Mouse (Mus musculus) liver, postnatal 0 days (tissue): ENCODE measurements around the gene Gm10491. TPM values are rescaled to one million over a fixed set of nuclear protein-coding genes. Genes with fewer than 3 reads are reported as not detected.

ENCODE experiments used
- ATAC-seq: fragments of 200-750 bp; cut with Nextera tagmentation; 2 replicates; pipeline ENCODE4 v1.8.0; 2017; ENCODE audit warnings: mild to moderate bottlenecking, moderate library complexity
- DNase-seq: peaks from one replicate; pipeline ENCODE4 v3.0.0-alpha.2; 2016
- H3K27ac ChIP-seq: fragments of 300-500 bp; sonication (generic); 2 replicates; pipeline ENCODE4 v1.5.1; 2014; ENCODE audit warnings: antibody characterized with exemption, moderate library complexity, mild to moderate bottlenecking, low read depth
- H3K27me3 ChIP-seq: fragments of 300-500 bp; sonication (generic); 2 replicates; pipeline ENCODE4 v1.6.1; 2014; ENCODE audit warnings: low read length, control low read depth, mixed read lengths; ENCODE audit not compliant: insufficient read depth
- H3K36me3 ChIP-seq: fragments of 300-500 bp; sonication (generic); replicated peaks from 2 replicates; pipeline ENCODE4 v1.6.1; 2014; ENCODE audit warnings: mild to moderate bottlenecking, control low read depth, low read length, moderate library complexity, mixed read lengths; ENCODE audit not compliant: insufficient read depth
- H3K4me1 ChIP-seq: fragments of 300-500 bp; sonication (generic); 2 replicates; pipeline ENCODE4 v1.6.1; 2014; ENCODE audit warnings: antibody characterized with exemption, mild to moderate bottlenecking, control low read depth; ENCODE audit not compliant: insufficient read depth
- H3K4me2 ChIP-seq: fragments of 300-500 bp; sonication (generic); 2 replicates; pipeline ENCODE4 v1.6.1; 2014; ENCODE audit warnings: low read depth, mild to moderate bottlenecking, low read length, moderate library complexity, mixed read lengths
- H3K4me3 ChIP-seq: fragments of 300-500 bp; sonication (generic); 2 replicates; pipeline ENCODE4 v1.5.1; 2014; ENCODE audit warnings: low read depth, low read length
- H3K9ac ChIP-seq: fragments of 300-500 bp; sonication (generic); replicated peaks from 2 replicates; pipeline ENCODE4 v1.6.1; 2014; ENCODE audit warnings: mild to moderate bottlenecking, moderate library complexity
- H3K9me3 ChIP-seq: fragments of 300-500 bp; sonication (generic); 2 replicates; pipeline ENCODE4 v1.6.1; 2016; ENCODE audit warnings: mild to moderate bottlenecking, control low read depth, low read length, mixed read lengths
- CTCF ChIP-seq: sonication (generic); IDR thresholded peaks from 2 replicates; pipeline ENCODE4 v1.5.1; 2016; ENCODE audit warnings: antibody characterized with exemption, low read depth
- EP300 ChIP-seq: IDR thresholded peaks from 2 replicates; pipeline ENCODE4 v1.6.1; 2016; ENCODE audit warnings: antibody characterized with exemption, low read depth, mild to moderate bottlenecking
- WGBS: fragments of 180-500 bp; shearing (Covaris S2); extraction: QIAGEN DNeasy Blood & Tissue Kit; methylation state at CpG from one replicate; pipeline ENCODE4 v1.1.7; 2014; ENCODE audit not compliant: insufficient replicate concordance; 5-methylcytosine and 5-hydroxymethylcytosine counted together
- polyA plus RNA-seq: library from polyadenylated mRNA; unstranded; fragments of >200 nt; fragmentation: Nextera tagmentation; extraction: Ambion mirVana; gene quantifications from 2 replicates; pipeline ENCODE4 v1.2.1, GENCODE M21; 2015

The Gm10491 gene
- polyA plus RNA-seq, 1 experiment from 2014 or later = not detected

- TF ChIP-seq EP300 (no peak), CTCF (peak; percentile 47)
- Histone ChIP-seq H3K27me3 (no peaks in the 10 kb centered on the region), H3K27ac (no peak overlapping the region), H3K4me3 (no peak overlapping the region), H3K4me1 (no peaks in the 10 kb centered on the region), H3K4me2 (no peak overlapping the region), H3K9ac (no peak overlapping the region), H3K36me3 (peaks cover 6% of the 10 kb centered on the region; the same call in 1 of the 2 replicates), H3K9me3 (no peaks in the 10 kb centered on the region)
- DNase-seq = no peak
- WGBS = 43% methylated on average over 10 of the region's 11 CpGs
- no peak for ATAC-seq
These were observed 29.2 kb upstream of the Gm10491 start for GRCm38 (mm10) chrX:7936874-7937273.

- Histone ChIP-seq H3K27ac (no peak within 1 kb of the TSS), H3K4me3 (no peak within 1 kb of the TSS), H3K36me3 (0 out of 2 replicates have a peak, but pooled peaks cover 2% of the 10 kb centered on the region), H3K27me3 (peaks cover 36% of the 10 kb centered on the region), H3K9me3 (no peaks in the 10 kb centered on the region), H3K9ac (no peak within 1 kb of the TSS), H3K4me2 (no peak within 1 kb of the TSS), H3K4me1 (no peaks in the 10 kb centered on the region)
- WGBS = 23% methylated on average over 18 of the region's 19 CpGs
- no peak for ATAC-seq
- no peak for DNase-seq
- no peak for TF ChIP-seq CTCF
- TF ChIP-seq EP300 = no peak
These were observed 20.7 kb upstream of the Gm10491 start, which contains the start of gene Eras for GRCm38 (mm10) chrX:7928270-7928790. Gene Eras, minus strand, starts transcription at chrX:7928607.

- Histone ChIP-seq H3K9ac (no peak overlapping the region), H3K9me3 (no peaks in the 10 kb centered on the region), H3K27ac (no peak overlapping the region), H3K27me3 (peaks cover 48% of the 10 kb centered on the region), H3K4me1 (no peaks in the 10 kb centered on the region), H3K36me3 (0 out of 2 replicates have a peak, but pooled peaks cover 2% of the 10 kb centered on the region), H3K4me2 (no peak overlapping the region), H3K4me3 (no peak overlapping the region)
- ATAC-seq = no peak
- TF ChIP-seq CTCF = no peak
- no peak for TF ChIP-seq EP300
- 29% methylated on average over 10 of the region's 10 CpGs for WGBS
- no peak for DNase-seq
These were observed 19.5 kb upstream of the Gm10491 start for GRCm38 (mm10) chrX:7927116-7927515.

GRCm38 (mm10) chrX:7926266-7926665, 18.6 kb upstream of the Gm10491 start:
- no peak for ATAC-seq
- no peaks in the 10 kb centered on the region for H3K36me3 ChIP-seq
- no peak overlapping the region for H3K4me3 ChIP-seq
- H3K9ac ChIP-seq = no peak overlapping the region
- no peaks in the 10 kb centered on the region for H3K9me3 ChIP-seq
- H3K4me2 ChIP-seq = no peak overlapping the region
- no peaks in the 10 kb centered on the region for H3K4me1 ChIP-seq
- H3K27ac ChIP-seq = no peak overlapping the region
- 70% methylated on average over 6 of the region's 6 CpGs for WGBS
- H3K27me3 ChIP-seq = peaks cover 56% of the 10 kb centered on the region
- TF ChIP-seq EP300 (no peak), CTCF (no peak)
- DNase-seq = no peak

- H3K9ac ChIP-seq = no peak overlapping the region
- peak overlapping the region; percentile 15; the same call in 1 of the 2 replicates for H3K4me3 ChIP-seq
- no peaks in the 10 kb centered on the region for H3K4me1 ChIP-seq
- H3K9me3 ChIP-seq = no peaks in the 10 kb centered on the region
- no peak for ATAC-seq
- H3K4me2 ChIP-seq = peak overlapping the region; percentile 50; the same call in 1 of the 2 replicates
- no peak overlapping the region for H3K27ac ChIP-seq
- WGBS = 18% methylated on average over 30 of the region's 48 CpGs
- TF ChIP-seq CTCF (no peak), EP300 (no peak)
- DNase-seq = no peak
- no peaks in the 10 kb centered on the region for H3K36me3 ChIP-seq
- peaks cover 62% of the 10 kb centered on the region for H3K27me3 ChIP-seq
These were observed 14.4 kb upstream of the Gm10491 start for GRCm38 (mm10) chrX:7922032-7922431.

- Histone ChIP-seq H3K9me3 (no peaks in the 10 kb centered on the region), H3K4me2 (no peak within 1 kb of the TSS), H3K4me3 (no peak within 1 kb of the TSS), H3K9ac (no peak within 1 kb of the TSS), H3K27ac (no peak within 1 kb of the TSS), H3K27me3 (peaks cover 50% of the 10 kb centered on the region), H3K4me1 (no peaks in the 10 kb centered on the region), H3K36me3 (no peaks in the 10 kb centered on the region)
- TF ChIP-seq EP300 (no peak), CTCF (no peak)
- 24% methylated on average over 26 of the region's 40 CpGs for WGBS
- DNase-seq (no peak), ATAC-seq (no peak)
These were observed 12.2 kb upstream of the Gm10491 start, which contains the start of gene Pcsk1n for GRCm38 (mm10) chrX:7919601-7920383. Gene Pcsk1n, plus strand, starts transcription at chrX:7919822.
